Mouse (Mus musculus) heart, embryonic 14.5 days (tissue): ENCODE data around the gene Naaladl2. TPM values are rescaled to one million over a fixed set of nuclear protein-coding genes. Genes with fewer than 3 reads are reported as not detected.

Source experiments
- ATAC-seq: fragments of 200-750 bp; cut with Nextera tagmentation; 2 replicates; pipeline ENCODE4 v1.8.0; 2017; ENCODE audit warnings: low read depth, moderate TSS enrichment; ENCODE audit not compliant: insufficient number of reproducible peaks, insufficient read depth, low FRiP score
- H3K27ac ChIP-seq, 2 experiments: fragments of 200-500 bp in 1 of 2; fragments of 300-500 bp in 1 of 2; sonication (generic) in 1 of 2; replicated peaks in 1 of 2; 2 replicates each; pipeline ENCODE4 v1.5.1; 2012 to 2014; ENCODE audit warnings: low read depth in 2 of 2, low read length in 2 of 2, control low read depth in 1 of 2, mild to moderate bottlenecking in 1 of 2, mixed read lengths in 1 of 2; ENCODE audit not compliant: control insufficient read depth in 1 of 2, insufficient read depth in 1 of 2
- H3K27me3 ChIP-seq: fragments of 300-500 bp; sonication (generic); 2 replicates; pipeline ENCODE4 v1.6.1; 2014; ENCODE audit warnings: mild to moderate bottlenecking, low read length, control low read depth; ENCODE audit not compliant: control insufficient read depth, insufficient read depth
- H3K36me3 ChIP-seq: fragments of 300-500 bp; sonication (generic); 2 replicates; pipeline ENCODE4 v1.6.1; 2014; ENCODE audit warnings: mild to moderate bottlenecking, control low read depth, low read length, mixed read lengths; ENCODE audit not compliant: control insufficient read depth, insufficient read depth
- H3K4me1 ChIP-seq, 2 experiments: fragments of 200-500 bp in 1 of 2; fragments of 300-500 bp in 1 of 2; sonication (generic) in 1 of 2; 2 replicates each; pipeline ENCODE4 v1.6.1; 2012 to 2014; ENCODE audit warnings: low read length in 2 of 2, control low read depth in 1 of 2, mixed read lengths in 1 of 2; ENCODE audit not compliant: control insufficient read depth in 2 of 2, insufficient read depth in 2 of 2
- H3K4me2 ChIP-seq: fragments of 300-500 bp; sonication (generic); 2 replicates; pipeline ENCODE4 v1.6.1; 2014; ENCODE audit warnings: mild to moderate bottlenecking, low read length
- H3K4me3 ChIP-seq, 2 experiments: fragments of 200-500 bp in 1 of 2; fragments of 300-500 bp in 1 of 2; sonication (generic) in 1 of 2; 2 replicates each; pipeline ENCODE4 v1.5.1; 2012 to 2014; ENCODE audit warnings: low read length in 2 of 2, mild to moderate bottlenecking in 2 of 2, control low read depth in 1 of 2, low read depth in 1 of 2, moderate library complexity in 1 of 2; ENCODE audit not compliant: control insufficient read depth in 1 of 2, insufficient read depth in 1 of 2
- H3K9ac ChIP-seq: fragments of 300-500 bp; sonication (generic); 2 replicates; pipeline ENCODE4 v1.6.1; 2014; ENCODE audit warnings: mild to moderate bottlenecking, low read length
- H3K9me3 ChIP-seq: fragments of 300-500 bp; sonication (generic); 2 replicates; pipeline ENCODE4 v1.6.1; 2016; ENCODE audit warnings: low read length, control low read depth; ENCODE audit not compliant: control insufficient read depth
- WGBS: fragments of 180-500 bp; shearing (Covaris S2); extraction: QIAGEN DNeasy Blood & Tissue Kit; methylation state at CpG from one replicate; pipeline ENCODE4 v1.1.7; 2014; 5-methylcytosine and 5-hydroxymethylcytosine counted together
- polyA plus RNA-seq: library from polyadenylated mRNA; unstranded; fragments of >200 nt; fragmentation: Nextera tagmentation; extraction: Ambion mirVana; gene quantifications from 2 replicates; pipeline ENCODE4 v1.2.1, GENCODE M21; 2014

Gene Naaladl2
- polyA plus RNA-seq, 1 experiment from 2014 or later: 3.1 TPM

DNA sequence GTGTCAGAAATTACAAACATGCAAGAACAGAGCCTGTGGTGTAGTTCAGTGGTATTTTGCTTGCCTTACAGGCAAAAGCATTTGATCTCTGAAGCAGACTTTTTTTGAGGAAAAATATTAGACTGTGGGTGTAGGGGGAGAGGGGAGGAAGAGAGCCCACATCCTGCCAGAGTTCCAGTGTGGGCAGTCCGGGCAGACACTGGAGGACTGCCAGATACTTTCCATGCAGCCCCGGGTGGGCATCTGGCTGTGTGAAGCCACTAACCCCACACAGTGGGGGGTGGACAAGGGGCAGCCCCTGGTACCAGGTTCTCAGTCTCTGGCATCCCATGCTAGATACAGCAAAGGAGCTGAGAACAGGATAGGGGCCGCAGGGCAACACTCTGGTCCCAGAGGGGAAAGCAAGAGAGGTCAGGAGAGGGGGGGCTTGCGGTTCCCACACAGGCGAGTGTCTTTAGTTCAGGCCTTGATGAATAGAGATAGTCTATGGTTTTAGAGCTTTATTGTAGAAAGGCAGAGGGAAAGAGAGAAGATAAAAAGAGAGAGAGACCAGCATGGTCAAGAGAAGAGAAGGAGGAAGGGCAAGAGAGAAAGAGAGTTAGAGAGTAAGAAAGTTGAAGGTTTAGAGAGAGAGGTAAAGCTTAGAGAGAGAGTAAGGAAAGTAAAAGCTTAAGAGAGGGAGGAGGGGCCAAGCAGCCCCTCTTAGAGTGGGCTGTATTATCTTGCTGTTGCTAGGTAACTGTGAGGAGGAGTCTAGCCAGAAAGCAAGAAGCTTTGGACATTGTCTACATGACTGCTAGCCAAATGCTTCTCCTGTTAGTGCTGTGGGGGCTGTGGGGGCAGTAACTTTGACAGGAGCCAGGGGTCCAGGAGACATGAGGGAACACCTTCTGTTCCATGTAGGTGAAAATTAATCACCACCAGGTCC lies 18.9 kb downstream of the Naaladl2 start:
- Histone ChIP-seq H3K4me1 (peaks cover 0 to 2% of the 10 kb centered on the region in 2 experiments; a peak in 1 of 4 replicates), H3K36me3 (no peaks in the 10 kb centered on the region), H3K27ac (no peak overlapping the region), H3K4me2 (no peak overlapping the region), H3K4me3 (no peak overlapping the region), H3K9me3 (no peaks in the 10 kb centered on the region), H3K9ac (no peak overlapping the region), H3K27me3 (no peaks in the 10 kb centered on the region)
- ATAC-seq: no peak
- 27% methylated on average over 5 of the region's 5 CpGs for WGBS

DNA sequence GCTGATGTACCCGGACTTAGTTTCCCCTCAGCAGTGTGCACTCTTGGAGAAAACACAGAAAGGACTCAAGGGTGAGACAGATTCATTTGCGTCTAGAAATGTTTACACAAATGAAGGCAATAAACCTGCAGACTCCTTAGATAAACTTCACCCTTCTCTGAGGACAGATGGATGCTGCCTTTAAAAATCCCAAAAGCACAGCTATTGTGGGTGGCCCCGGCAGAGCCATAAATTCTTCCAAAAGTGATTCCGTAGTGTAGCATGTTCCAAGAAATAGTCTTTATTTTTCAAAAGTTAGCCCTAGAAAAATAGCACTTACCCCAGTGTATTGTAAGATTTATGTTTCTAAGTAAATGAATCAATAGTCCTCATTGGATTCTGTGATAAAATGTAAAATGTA lies 31.0 kb downstream of the Naaladl2 start:
- Histone ChIP-seq H3K4me3 (no peak overlapping the region), H3K4me1 (no peaks in the 10 kb centered on the region), H3K27ac (no peak overlapping the region), H3K9me3 (no peaks in the 10 kb centered on the region), H3K36me3 (no peaks in the 10 kb centered on the region), H3K9ac (no peak overlapping the region), H3K27me3 (no peaks in the 10 kb centered on the region), H3K4me2 (no peak overlapping the region)
- no peak for ATAC-seq
- WGBS: 90% methylated on average over 4 of the region's 4 CpGs

DNA sequence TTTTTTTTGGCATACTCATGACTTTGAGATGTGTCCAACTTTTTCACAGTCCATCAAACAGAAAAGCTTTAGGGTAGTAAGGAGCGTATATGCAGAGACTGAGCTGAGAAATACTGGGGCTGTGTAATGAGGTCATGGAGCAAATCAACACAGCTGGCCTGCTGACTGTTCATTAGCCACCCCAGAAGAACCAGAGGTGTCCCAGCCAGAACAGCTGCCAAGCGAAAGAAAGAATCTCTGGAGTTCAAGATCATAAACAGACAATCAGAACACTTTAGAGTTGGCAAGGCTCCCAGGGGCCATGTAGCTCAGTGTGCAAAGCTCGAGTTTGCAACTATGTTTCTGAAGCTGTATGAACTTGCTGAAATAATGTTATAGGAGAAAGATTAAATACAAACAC lies 35.1 kb downstream of the Naaladl2 start:
- Histone ChIP-seq H3K9me3 (no peaks in the 10 kb centered on the region), H3K4me2 (no peak overlapping the region), H3K27me3 (no peaks in the 10 kb centered on the region), H3K4me1 (no peaks in the 10 kb centered on the region), H3K9ac (no peak overlapping the region), H3K27ac (no peak overlapping the region), H3K36me3 (no peaks in the 10 kb centered on the region), H3K4me3 (no peak overlapping the region)
- 16% methylated on average over 3 of the region's 3 CpGs for WGBS
- no peak; the same call in 1 of the 2 replicates for ATAC-seq

DNA sequence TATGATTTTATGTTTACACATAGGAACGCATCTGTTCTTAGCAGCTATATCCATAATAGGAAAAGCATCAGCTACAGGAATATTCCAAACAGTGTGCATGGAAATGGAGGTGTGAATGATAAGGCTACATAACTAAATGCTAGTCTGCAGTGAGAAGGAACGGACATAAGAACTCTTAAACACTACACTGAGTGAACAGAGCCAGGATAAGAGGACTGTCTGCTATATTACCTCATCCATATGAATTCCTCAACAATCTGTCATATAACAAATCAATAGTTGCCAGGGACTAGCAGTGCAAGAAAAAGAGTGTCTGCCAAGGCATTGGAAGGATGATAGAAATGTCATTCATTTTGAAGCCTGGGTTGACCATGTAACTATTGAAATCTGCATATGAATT lies 51.1 kb downstream of the Naaladl2 start:
- ATAC-seq: no peak
- no peaks in the 10 kb centered on the region for H3K9me3 ChIP-seq
- no peak overlapping the region for H3K9ac ChIP-seq
- no peaks in the 10 kb centered on the region for H3K36me3 ChIP-seq
- H3K4me2 ChIP-seq: no peak overlapping the region
- no peak overlapping the region for H3K27ac ChIP-seq
- no peaks in the 10 kb centered on the region for H3K27me3 ChIP-seq
- no peaks in the 10 kb centered on the region for H3K4me1 ChIP-seq
- H3K4me3 ChIP-seq: no peak overlapping the region
- 68% methylated on average over 2 of the region's 2 CpGs for WGBS

DNA sequence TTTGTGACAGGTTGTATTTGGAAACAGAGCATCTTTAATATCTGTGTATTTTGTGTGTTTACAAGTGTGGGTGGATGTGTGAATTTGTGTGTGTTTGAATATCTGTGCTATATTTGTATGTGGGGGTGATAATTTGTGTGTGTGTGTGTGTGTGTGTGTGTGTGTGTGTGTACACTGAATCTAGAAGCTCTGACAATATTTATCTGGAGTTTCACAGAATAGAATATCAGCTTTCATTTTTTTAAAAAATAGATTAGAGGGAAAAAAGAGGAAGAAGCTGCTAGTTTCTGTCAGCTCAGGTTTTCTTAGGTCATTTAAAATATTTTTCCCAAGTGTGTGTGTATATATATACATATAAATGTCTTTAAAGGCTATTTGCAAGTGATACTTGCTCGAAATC lies 68.3 kb downstream of the Naaladl2 start:
- H3K36me3 ChIP-seq: no peaks in the 10 kb centered on the region
- no peaks in the 10 kb centered on the region for H3K9me3 ChIP-seq
- WGBS: 59% methylated on average over 1 of the region's 1 CpGs
- H3K4me3 ChIP-seq: no peak overlapping the region
- no peak overlapping the region for H3K27ac ChIP-seq
- no peak for ATAC-seq
- no peak overlapping the region for H3K9ac ChIP-seq
- H3K27me3 ChIP-seq: no peaks in the 10 kb centered on the region
- no peak overlapping the region for H3K4me2 ChIP-seq
- no peaks in the 10 kb centered on the region for H3K4me1 ChIP-seq

DNA sequence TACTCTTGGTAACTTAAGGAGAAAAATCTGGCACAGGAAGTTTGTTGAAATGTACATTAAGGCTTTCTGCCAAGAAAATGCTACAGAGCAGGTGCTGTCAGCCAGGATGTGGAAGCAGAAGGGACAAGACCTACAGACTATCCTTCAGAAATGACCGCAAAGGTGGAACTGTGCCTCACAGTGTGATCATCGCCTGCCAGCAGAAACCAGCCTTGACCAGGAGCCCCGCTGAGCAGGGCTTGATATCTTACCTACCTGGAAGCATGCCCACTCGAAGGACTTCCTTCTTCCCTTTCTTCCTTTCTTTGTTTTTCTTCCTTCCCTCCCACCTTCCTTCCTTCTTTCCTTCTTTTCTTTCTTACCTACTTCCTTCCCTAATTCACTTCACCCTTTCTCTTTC lies 69.8 kb downstream of the Naaladl2 start:
- Histone ChIP-seq H3K4me1 (no peaks in the 10 kb centered on the region), H3K27me3 (no peaks in the 10 kb centered on the region), H3K27ac (no peak overlapping the region), H3K9ac (no peak overlapping the region), H3K9me3 (no peaks in the 10 kb centered on the region), H3K4me2 (no peak overlapping the region), H3K4me3 (no peak overlapping the region), H3K36me3 (no peaks in the 10 kb centered on the region)
- WGBS: 63% methylated on average over 4 of the region's 4 CpGs
- ATAC-seq: no peak

DNA sequence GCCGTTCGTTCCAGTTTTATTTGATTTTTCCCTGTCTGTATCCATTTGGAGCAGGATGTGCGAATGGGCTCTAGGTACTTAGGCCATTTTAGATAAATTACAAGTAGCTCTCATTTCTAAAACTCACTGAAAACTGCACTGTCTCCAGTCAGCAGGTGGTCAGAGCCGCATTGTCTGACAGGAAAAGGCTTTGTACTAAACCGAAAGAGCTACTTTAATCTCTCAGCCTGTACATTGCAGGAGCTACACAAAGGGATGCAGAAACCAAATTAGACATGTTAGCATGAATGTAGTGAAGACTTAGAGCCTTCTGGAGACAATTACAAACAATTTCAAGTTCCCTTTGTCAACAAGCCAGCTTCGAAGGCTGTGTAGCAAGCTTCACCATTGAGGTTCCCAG lies 70.2 kb downstream of the Naaladl2 start:
- H3K4me3 ChIP-seq: no peak overlapping the region
- H3K36me3 ChIP-seq: no peaks in the 10 kb centered on the region
- no peak overlapping the region for H3K9ac ChIP-seq
- no peak overlapping the region for H3K27ac ChIP-seq
- no peaks in the 10 kb centered on the region for H3K4me1 ChIP-seq
- 83% methylated on average over 6 of the region's 6 CpGs for WGBS
- ATAC-seq: no peak
- H3K4me2 ChIP-seq: no peak overlapping the region
- H3K27me3 ChIP-seq: no peaks in the 10 kb centered on the region
- no peaks in the 10 kb centered on the region for H3K9me3 ChIP-seq

DNA sequence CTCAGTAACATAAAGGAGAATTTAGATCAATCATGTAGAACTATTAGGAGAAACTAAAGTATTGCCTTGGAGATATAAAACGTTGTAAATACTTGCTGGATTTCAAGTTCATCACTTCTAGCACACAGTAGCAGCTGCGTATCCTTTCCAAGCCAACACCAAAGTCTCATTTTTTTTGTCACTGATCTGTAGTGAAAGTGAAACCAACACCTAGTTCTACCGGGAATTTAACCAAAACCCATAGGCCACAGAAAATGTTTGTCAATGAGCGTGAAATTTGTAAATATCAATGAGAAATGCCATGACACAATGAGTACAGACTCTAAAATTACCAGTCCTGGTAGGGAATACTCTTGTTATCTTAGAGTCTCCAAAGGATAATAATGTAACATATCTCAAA lies 80.8 kb downstream of the Naaladl2 start:
- H3K4me2 ChIP-seq: no peak overlapping the region
- H3K27ac ChIP-seq: no peak overlapping the region
- H3K4me1 ChIP-seq: no peaks in the 10 kb centered on the region
- no peak overlapping the region for H3K9ac ChIP-seq
- no peak for ATAC-seq
- no peaks in the 10 kb centered on the region for H3K27me3 ChIP-seq
- 71% methylated on average over 4 of the region's 4 CpGs for WGBS
- H3K4me3 ChIP-seq: no peak overlapping the region
- no peaks in the 10 kb centered on the region for H3K9me3 ChIP-seq
- H3K36me3 ChIP-seq: no peaks in the 10 kb centered on the region
